Mouse (Mus musculus) NIH3T3 (cell line): ENCODE measurements at regions not wholly inside any gene's neighbourhood (a gene's known extent, or its start where the extent isn't known, plus 50 kb on each side); places are given as distances from the start of the nearest gene placed in this dataset.

Source experiments
- DNase-seq: peaks from one replicate; pipeline ENCODE4 v3.0.0-alpha.2; 2012; ENCODE audit warnings: low read depth

DNA sequence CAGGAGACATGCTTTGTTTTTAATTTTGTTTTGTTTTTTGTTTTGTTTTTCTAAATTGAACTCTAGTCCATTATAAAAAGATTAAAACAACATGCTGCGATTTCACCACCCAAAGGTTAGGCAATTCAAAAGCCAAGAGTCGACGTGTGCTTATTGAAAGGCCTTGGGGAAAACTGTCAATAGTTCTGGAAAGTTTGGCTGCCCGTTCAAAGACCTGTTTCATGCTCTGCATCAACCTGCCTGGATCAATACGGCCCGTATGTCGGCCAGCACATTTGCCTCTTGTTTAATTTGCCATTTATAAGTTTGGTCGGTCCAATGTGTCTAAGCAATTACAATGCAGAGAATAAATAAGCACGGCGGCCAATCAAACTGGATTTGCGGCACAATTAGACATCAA lies 234.3 kb upstream of the Cxcr4 start:
- DNase-seq, result no peak

- peak; percentile 37 for DNase-seq
Observed at GRCm38 (mm10) chr1:128824916-128825683, 233.0 kb upstream of the Cxcr4 start.

DNA sequence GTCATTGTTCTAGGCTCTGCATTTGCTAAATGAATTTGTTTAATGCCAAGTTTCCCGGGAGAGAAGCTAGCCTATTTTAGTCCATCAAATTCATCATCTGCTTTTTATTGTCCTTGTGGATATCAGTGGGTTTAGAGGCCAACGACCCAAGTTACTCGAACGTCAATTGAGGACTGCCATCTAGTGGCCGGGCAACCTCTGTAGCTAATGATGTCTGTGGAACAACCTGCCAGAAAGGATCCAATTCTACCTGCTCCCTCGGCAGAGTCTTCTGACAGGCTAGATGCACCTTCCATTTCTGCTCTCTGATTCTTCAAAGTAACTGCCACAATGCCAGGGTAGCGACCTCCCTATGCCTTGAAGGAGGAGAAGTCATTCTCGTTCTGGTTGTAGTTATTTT lies 232.1 kb upstream of the Cxcr4 start:
- DNase-seq, result peak; percentile 83

DNA sequence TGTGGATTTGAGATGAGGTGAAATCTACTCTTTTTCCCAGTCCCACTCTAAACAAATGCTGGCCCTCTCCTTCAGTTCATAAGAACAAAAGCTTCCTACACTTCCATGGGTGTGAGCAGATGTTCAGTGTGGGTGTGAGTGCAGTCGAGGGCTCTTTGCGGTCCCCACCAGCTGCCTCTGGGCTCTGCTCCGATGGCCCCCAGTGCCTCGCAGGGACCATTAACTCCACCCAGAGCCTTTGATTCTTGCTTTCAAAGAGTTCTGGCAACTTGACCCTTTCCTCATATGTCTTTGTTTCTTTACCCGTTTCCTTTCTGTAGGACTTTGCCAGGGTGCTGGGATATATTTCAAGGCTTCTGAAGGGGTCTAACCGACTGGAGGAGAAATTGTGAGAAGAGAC lies 229.9 kb upstream of the Cxcr4 start:
- no peak for DNase-seq

DNA sequence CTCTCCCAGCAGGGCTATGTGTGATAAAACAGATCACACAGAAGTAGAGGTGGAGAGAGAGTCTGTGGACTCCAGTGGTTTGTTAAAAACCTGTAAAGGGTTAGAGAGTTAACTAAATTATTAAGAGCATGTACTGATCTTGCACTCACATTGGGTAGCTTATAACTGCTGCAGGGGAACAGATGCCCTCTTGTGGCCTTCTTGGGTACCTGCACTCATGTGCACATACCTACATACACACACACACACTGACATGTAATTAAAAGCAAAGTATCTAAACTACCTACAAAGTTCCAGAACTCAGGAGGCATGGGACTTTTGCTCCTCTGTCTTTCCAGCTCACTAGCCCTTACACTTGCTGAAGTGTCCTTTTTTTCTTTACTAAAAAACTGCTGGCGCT lies 228.4 kb upstream of the Cxcr4 start:
- no peak for DNase-seq

- no peak for DNase-seq
Observed at GRCm38 (mm10) chr1:128819611-128820010, 227.5 kb upstream of the Cxcr4 start.

- no peak for DNase-seq
Observed at GRCm38 (mm10) chr1:128813379-128813778, 221.3 kb upstream of the Cxcr4 start.

DNA sequence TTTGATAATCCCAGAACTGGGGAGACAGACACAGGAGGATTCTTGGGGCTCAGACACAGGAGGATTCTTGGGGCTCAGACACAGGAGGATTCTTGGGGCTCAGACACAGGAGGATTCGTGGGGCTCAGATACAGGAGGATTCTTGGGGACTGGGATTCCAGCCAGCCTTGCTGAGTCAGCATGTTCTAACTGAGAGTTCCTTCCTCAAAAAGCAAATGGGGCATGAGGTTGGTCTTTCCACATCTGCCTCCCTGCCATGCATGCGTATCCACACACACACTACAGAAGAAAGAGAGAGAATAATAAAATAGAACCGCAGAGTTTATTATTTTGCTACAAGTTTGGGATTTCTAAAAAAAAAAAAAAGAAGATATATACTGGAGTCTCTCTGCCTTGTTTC lies 218.8 kb upstream of the Cxcr4 start:
- DNase-seq, result no peak

GRCm38 (mm10) chr1:128810094-128810493 lies 218.0 kb upstream of the Cxcr4 start:
- no peak for DNase-seq

- DNase-seq, result no peak
Observed at GRCm38 (mm10) chr1:128809601-128810000, 217.5 kb upstream of the Cxcr4 start.

DNA sequence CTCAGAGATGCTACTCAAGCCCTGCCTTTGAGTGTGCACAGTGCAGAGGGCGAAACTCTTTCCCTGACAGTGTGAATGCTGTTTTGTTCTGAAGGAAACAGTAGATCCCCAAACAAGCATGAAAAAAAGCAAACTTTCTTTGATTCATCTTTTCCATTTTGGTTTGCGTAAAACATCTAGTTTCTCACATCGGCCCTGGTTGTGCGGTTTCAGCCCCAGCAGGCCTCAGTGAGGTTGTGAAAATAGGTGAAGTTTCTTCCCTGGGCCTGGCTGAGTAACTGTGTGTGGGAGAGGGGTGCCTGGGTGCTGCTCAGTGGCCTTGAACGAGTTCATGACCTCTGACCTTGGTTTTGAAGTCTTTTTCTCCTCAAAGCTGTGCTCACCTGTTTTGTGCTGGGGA lies 216.5 kb upstream of the Cxcr4 start:
- DNase-seq, result no peak

GRCm38 (mm10) chr1:128805687-128806653 lies 213.9 kb upstream of the Cxcr4 start:
- DNase-seq, result no peak

DNA sequence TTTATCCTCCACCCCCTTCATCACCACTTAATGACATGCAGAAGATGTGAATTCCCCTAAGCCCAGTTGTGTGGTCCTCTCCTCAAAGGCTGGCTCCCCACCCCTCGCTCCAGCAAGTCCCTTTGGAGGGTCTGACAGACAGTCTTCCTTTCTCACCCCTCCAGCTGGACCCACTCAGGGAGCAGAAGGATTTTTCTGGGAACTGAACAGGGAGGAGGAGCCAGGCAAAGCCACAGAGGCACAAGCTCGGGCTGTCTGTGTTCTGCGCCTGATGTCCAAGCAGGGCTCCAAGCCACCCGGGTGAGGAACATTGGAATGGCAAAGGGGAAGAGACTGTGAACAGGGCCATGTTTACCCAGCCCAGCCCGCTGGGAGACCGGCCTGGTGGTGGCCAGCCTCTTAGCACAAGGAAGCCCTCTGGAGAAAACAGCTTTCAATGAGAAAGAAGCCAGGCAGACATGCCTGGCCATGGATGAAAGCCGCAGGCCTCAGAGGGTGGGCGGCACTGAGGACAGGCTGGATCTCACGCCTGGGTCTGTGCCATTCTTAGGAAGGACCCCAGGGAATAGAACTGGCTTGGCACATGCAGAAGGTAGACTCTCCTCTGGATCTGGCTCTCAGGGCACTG lies 211.5 kb upstream of the Cxcr4 start:
- no peak for DNase-seq

- DNase-seq, result no peak
Observed at GRCm38 (mm10) chr1:128803058-128803432, 211.0 kb upstream of the Cxcr4 start.

DNA sequence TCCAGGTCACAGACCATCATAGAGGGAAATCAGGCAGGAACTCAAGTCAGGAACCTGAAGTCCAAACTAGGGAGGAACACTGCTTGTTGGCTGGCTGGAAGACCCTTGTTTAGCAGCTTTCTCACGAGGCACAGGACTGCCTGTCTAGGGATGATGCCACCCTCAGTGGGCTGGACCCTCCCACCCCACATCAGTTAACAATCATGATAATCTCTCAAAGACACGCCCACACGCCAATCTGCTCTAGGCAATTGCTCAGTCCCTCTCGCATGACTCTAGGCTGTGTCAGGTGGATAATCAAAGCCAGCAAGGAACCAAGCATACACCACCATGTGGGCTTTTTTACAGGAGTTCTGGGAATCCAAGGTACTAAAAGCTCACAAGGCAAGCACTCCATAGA lies 206.6 kb upstream of the Cxcr4 start:
- DNase-seq, result no peak

GRCm38 (mm10) chr1:128795654-128796053 lies 203.6 kb upstream of the Cxcr4 start:
- no peak for DNase-seq

GRCm38 (mm10) chr1:128790881-128791280 lies 198.8 kb upstream of the Cxcr4 start:
- no peak for DNase-seq

DNA sequence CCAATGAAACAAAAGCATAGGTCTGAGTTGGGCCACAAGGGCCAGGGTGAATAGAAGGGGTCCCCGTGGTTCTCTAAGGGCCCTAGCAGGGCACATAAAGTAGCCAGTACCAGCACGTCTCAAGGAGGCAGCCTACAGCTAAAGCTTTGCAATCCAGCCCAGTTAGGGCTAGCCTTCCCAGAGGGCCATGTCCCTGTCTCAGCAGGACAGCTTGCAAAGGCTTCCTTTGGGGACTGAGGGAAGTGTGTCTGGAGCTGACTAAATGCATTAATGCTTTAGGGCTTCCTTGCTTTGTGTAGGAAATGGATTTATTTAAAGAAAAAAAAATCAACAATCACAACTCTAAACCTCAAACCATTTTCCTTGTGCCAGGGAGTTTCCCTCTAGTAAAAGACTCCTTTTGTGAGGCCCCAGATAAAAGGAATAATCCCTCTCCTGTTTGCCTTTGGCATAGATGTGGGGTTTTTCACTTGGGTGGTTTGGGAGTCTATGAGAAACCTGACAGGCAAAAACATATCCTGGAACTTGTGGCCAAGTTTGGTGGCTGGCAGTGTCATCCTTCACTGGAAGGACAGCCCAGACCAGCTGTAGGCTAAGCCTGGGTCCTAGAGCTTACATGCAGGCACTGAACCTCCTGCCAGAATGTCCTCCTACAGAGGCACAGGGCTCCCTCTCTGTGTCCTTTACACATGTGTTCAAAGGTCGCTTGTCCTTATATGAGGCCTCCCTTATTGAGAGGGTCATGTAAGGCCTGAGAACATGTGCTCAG lies 197.7 kb upstream of the Cxcr4 start:
- no peak for DNase-seq

GRCm38 (mm10) chr1:128788227-128788626 lies 196.1 kb upstream of the Cxcr4 start:
- no peak for DNase-seq

DNA sequence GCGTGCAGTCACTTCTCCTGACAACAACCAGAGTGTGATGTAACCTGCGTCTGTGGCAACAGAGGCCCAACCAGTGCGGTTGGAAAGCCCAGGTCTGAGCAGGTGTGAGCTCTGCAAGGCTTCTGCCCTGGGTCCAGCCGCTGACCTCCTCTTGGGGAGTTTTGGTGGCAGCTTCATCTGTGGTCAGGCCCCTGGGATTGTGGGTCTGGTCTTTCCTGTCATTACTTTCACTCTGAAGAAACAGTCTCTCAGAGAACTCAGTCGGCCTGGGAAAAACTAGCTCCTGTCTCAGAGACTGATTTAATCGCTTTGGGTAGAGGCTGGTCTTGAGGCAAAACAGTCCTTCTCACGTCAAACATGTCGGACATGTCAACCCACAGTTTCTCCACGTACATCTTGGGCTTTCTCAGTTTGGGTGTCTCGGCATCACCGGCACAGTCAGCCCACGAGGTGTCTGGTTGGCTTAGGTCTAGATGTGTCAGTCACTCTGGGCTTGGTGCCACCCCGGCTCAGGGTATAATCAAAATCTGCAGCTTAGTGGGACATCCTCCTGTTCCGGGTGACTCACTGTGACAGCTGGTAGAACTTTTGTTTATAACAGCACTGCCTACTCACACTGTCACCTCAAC lies 195.0 kb upstream of the Cxcr4 start:
- no peak for DNase-seq

GRCm38 (mm10) chr1:128782286-128782685 lies 190.2 kb upstream of the Cxcr4 start:
- no peak for DNase-seq

GRCm38 (mm10) chr1:128781871-128782270 lies 189.8 kb upstream of the Cxcr4 start:
- DNase-seq, result no peak
